Mouse (Mus musculus): Measurements from ENCODE around the gene Tdpoz3. TPM values are rescaled to one million over a fixed set of nuclear protein-coding genes. Genes with fewer than 3 reads are reported as not detected.

Gene Tdpoz3
- not detected for polyA plus RNA-seq (2015; fragmentation: Illumina TruSeq; extraction: RNeasy Lipid Tissue Mini Kit (QIAGEN cat#74804); ENCODE audit: insufficient read depth, low read depth, low replicate concordance)

GRCm38 (mm10) chr3:93825720-93826119, at the start of gene Tdpoz3:
Gene Tdpoz3 (plus strand): TSS chr3:93826020.

GRCm38 (mm10) chr3:93796098-93796497, 29.7 kb upstream of the Tdpoz3 start, which contains the start of gene Tdpoz4:
Gene Tdpoz4 (plus strand): TSS chr3:93796398.

Other genes starting within 250 kb of the Tdpoz3 start
- gene Tdpoz2, start 173.3 kb upstream of the Tdpoz3 start, polyA plus RNA-seq (2015; fragmentation: Illumina TruSeq; extraction: RNeasy Lipid Tissue Mini Kit (QIAGEN cat#74804); ENCODE audit: insufficient read depth, low read depth, low replicate concordance), result not detected
- gene Tdpoz1, start 149.7 kb upstream of the Tdpoz3 start, polyA plus RNA-seq (2015; fragmentation: Illumina TruSeq; extraction: RNeasy Lipid Tissue Mini Kit (QIAGEN cat#74804); ENCODE audit: insufficient read depth, low read depth, low replicate concordance), result not detected
- not detected for gene Gm37596, start 132.9 kb upstream of the Tdpoz3 start, polyA plus RNA-seq (2015; fragmentation: Illumina TruSeq; extraction: RNeasy Lipid Tissue Mini Kit (QIAGEN cat#74804); ENCODE audit: insufficient read depth, low read depth, low replicate concordance)
- gene Gm5773, start 53.0 kb upstream of the Tdpoz3 start, polyA plus RNA-seq (2015; fragmentation: Illumina TruSeq; extraction: RNeasy Lipid Tissue Mini Kit (QIAGEN cat#74804); ENCODE audit: insufficient read depth, low read depth, low replicate concordance), result not detected
- gene Tdpoz4, start 29.6 kb upstream of the Tdpoz3 start, polyA plus RNA-seq (2015; fragmentation: Illumina TruSeq; extraction: RNeasy Lipid Tissue Mini Kit (QIAGEN cat#74804); ENCODE audit: insufficient read depth, low read depth, low replicate concordance), result not detected
- not detected for gene Gm9117, start 117.5 kb downstream of the Tdpoz3 start, polyA plus RNA-seq (2015; fragmentation: Illumina TruSeq; extraction: RNeasy Lipid Tissue Mini Kit (QIAGEN cat#74804); ENCODE audit: insufficient read depth, low read depth, low replicate concordance)
- gene Tdpoz5, start 135.3 kb downstream of the Tdpoz3 start, polyA plus RNA-seq (2015; fragmentation: Illumina TruSeq; extraction: RNeasy Lipid Tissue Mini Kit (QIAGEN cat#74804); ENCODE audit: insufficient read depth, low read depth, low replicate concordance), result not detected
- not detected for gene Gm9125, start 228.9 kb downstream of the Tdpoz3 start, polyA plus RNA-seq (2015; fragmentation: Illumina TruSeq; extraction: RNeasy Lipid Tissue Mini Kit (QIAGEN cat#74804); ENCODE audit: insufficient read depth, low read depth, low replicate concordance)
- gene Gm10697, start 246.6 kb downstream of the Tdpoz3 start, polyA plus RNA-seq (2015; fragmentation: Illumina TruSeq; extraction: RNeasy Lipid Tissue Mini Kit (QIAGEN cat#74804); ENCODE audit: insufficient read depth, low read depth, low replicate concordance), result not detected